Mouse (Mus musculus) layer of hippocampus, adult 8-10 months (tissue): ENCODE measurements at regions not wholly inside any gene's neighbourhood (a gene's known extent, or its start where the extent isn't known, plus 50 kb on each side); places are given as distances from the start of the nearest gene placed in this dataset.

Experiments used
- DNase-seq, 2 experiments: peaks; one replicate each; pipeline ENCODE4 v3.0.0; 2022; ENCODE audit warnings: low spot score in 2 of 2

DNA sequence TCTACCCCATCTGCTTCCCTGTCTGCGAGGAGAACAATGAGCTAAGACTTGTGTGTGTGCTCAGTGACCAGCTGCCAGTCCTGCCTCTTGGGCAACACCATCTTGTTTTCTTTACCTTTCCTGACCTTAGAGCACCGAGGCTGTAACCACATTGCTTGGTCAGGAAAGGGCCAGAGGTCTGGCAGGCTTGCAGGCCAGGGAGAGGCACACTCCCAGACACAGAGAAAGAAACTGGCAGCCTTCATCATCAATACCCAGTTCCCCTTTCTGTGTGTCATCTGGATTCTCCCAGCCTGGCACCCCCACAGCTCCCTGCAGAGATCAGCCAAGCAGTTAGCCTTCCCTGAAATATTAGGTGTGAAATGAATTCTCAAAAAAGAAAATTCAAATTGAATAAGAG, 198.8 kb downstream of the Bcor start:
- no peak for DNase-seq

DNA sequence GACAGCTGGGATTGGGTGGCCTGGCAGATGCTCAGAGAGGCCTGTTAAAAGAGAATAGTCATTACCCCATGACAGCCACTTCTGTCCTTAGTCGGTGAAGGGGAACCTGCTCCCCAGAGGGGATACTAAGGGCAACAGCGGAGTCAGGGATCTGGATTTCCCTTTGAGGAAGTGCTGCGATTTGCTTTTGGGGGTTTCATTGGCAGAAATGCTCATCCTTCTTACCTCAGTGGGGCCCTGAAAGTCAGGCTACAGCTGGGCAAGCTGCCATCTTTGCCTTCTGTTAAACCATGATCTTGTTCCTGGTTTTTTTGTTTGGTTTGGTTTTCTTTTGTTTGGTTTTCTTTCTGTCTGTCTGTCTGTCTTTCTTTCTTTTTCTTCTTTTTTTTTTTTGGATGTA, 195.7 kb downstream of the Bcor start:
- no peak for DNase-seq

DNA sequence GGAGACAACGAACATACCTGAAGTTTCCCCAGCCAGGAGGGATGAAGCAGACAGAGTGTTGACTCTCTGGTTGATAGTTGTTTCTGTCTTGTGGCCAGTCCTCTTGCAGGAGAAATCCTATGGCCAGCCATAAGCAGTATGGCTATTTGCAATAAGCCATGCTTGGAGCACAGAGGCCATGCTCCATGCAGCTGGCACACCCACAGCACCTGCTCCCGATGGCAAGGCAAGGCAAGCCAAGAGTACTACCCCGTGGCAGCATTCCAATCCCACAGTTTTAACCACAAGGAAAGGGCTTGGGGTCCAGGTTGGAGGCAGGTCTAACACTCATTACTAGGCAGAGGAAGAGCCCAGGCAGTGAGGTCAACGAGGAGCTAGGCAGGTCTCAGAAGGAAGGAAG, 181.5 kb downstream of the Bcor start:
- DNase-seq: no peak

DNA sequence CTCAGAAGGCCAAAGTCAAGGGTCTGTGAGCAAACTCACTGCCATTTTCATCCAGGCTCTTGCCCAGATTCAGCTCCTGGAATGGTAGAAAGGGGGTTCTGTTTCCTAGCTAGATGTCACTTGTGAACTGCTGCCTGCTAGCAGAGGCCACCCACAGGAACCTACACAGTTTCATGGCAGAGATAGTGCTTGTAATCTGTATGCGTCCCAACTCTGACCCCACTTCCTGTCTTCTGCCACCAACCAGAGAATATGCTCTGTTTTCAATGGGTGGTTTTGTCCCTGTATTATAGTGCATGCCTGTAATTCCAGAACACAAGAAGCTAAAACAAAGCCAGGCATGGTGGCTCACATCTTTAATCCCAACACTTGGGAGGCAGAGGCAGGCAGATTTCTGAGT, 176.9 kb downstream of the Bcor start:
- no peak for DNase-seq
